Mouse (Mus musculus): ENCODE measurements around the gene Cyp1a1.

Gene Cyp1a1

DNA sequence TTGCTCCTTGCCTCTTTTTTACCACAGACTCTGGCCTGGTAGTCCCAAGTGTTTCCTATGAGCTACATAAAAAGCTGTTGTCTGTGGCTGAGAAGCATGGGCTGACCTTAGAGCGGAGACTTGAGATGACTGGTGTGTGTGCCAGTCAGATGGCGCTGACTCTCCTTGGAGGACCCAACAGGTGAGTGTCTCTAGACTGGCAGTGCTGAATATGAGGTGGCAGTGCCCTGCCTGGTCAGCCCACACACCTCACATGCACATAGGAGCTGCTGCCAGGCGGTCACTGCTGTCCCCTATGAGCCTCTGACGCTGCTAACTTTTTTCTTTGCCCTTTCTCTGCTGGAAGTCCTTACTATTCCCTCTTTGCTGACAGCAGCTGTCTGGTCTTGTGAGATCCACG lies 52.1 kb downstream of the Cyp1a1 start:
- in situ Hi-C loops (cut with MboI; ENCODE audit: low pct_unique_long_range_greater_than_20kb in 1 of 2, low sequenced_read_pairs in 2 of 2, unreplicated experiment in 1 of 2) = no loop called here

GRCm38 (mm10) chr9:57744462-57745091 lies 56.8 kb downstream of the Cyp1a1 start:
- in situ Hi-C loops (cut with MboI; ENCODE audit: low pct_unique_long_range_greater_than_20kb in 1 of 2, low sequenced_read_pairs in 2 of 2, unreplicated experiment in 1 of 2) = no loop called here

GRCm38 (mm10) chr9:57747067-57747466 lies 59.3 kb downstream of the Cyp1a1 start:
- in situ Hi-C loops (cut with MboI; ENCODE audit: low pct_unique_long_range_greater_than_20kb in 1 of 2, low sequenced_read_pairs in 2 of 2, unreplicated experiment in 1 of 2) = no loop called here

DNA sequence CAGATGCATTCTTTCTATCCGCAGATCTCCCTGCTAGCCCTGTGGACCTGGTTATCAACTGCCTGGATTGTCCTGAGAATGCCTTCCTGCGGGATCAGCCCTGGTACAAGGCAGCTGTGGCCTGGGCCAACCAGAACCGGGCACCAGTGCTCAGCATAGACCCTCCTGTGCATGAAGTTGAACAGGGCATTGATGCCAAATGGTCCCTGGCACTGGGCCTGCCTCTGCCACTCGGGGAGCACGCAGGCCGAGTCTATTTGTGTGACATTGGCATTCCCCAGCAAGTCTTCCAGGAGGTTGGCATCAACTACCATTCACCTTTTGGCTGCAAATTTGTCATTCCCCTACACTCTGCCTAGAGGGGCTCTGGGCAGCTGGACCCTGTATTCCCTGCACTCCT lies 60.4 kb downstream of the Cyp1a1 start:
- in situ Hi-C loops (cut with MboI; ENCODE audit: low pct_unique_long_range_greater_than_20kb in 1 of 2, low sequenced_read_pairs in 2 of 2, unreplicated experiment in 1 of 2) = no loop called here

DNA sequence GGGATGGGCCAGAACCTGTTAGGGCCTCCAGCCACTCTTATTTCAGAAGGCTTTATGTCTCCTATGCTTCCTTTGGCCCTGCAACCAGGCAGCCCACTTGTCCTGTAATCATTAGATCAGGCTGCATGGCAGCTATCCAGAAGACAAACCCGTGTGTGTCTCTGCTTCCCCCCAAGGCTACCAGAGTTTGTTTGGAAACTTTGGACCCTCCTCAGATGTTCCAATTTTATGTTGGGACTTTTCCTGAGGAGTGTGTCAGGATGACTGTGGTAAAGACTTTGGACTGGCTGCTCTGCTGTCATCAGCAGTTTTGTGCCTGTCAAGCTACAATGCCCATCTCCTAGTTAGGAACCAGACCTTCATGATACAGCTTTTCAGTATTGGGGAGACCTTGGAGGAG lies 61.1 kb downstream of the Cyp1a1 start:
- in situ Hi-C loops (cut with MboI; ENCODE audit: low pct_unique_long_range_greater_than_20kb in 1 of 2, low sequenced_read_pairs in 2 of 2, unreplicated experiment in 1 of 2) = no loop called here

DNA sequence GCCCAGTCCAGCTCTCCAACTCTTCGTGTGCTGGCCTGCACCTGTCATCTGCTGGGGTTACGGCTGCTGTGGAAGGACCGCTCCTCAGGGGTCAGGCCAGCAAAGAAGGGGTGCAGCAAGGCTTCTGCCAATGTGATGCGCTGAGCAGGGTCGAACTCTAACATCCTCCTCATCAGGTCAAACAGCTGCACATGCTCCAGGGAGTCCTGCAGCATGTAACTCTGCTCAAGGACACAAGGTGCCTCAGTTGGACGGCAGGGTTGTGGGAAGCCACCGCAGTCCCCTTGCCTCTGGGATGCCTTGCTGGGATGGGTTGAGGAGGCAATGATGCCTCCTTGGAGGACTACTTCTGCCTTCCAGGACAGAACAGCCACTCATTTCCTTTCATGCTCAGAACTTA lies 63.2 kb downstream of the Cyp1a1 start:
- in situ Hi-C loops (cut with MboI; ENCODE audit: low pct_unique_long_range_greater_than_20kb in 1 of 2, low sequenced_read_pairs in 2 of 2, unreplicated experiment in 1 of 2) = loop anchor here in 1 of 2 experiments (10.0 kb wide), 1 partner anchor 86 kb away; no protein-coding TSS in a partner anchor

All from mouse embryonic stem cell (cell line).